In the genomic region with DNA sequence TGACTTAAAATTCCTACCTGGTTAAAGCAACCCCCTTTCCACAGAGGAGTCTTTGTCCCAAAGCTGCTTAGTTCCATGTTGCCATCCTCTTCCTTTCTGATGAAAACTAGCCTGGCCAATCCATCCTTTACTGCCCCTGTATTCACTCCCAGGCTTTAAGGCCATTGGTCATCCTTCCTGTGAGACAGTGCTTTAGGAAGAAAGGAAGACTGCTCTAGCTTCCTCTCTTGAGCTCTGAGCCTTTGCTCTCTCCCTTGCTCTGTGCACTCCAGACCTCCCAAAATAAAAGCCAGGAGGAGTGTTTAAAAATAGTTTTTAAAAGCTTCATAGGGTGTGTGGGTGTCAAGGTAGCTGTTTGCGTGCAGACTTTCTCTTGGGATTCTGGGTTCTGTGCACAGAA, we compare ENCODE assay signal across 8 mouse cellular contexts. TPM values are rescaled to one million over a fixed set of nuclear protein-coding genes. Genes with fewer than 3 reads are reported as not detected.
DNase-seq lines count a peak whose midpoint lies in the region; ATAC-seq and TF ChIP-seq lines count a peak whose summit lies in the region.

No protein-coding gene starts in this region.

- WGBS in heart, embryonic 11.5 days (ENCODE audit: insufficient replicate concordance) = 18% methylated on average over 1 of the region's 1 CpGs
- WGBS in hindbrain, embryonic 10.5 days = 13% methylated on average over 1 of the region's 1 CpGs
- 71% methylated on average over 1 of the region's 1 CpGs for WGBS in macrophage (ENCODE audit: missing documents)

- DNase-seq in heart, adult 11 months = no peak
- DNase-seq in hindbrain, embryonic 10.5 days (ENCODE audit: low spot score) = peak; percentile 40
- no peak for DNase-seq in layer of hippocampus, postnatal 10 days (ENCODE audit: low spot score in 2 of 2)
- DNase-seq in adrenal gland, adult (ENCODE audit: inconsistent age in 2 of 2, low spot score in 1 of 2) = no peak
- no peak for DNase-seq in yolk sac, embryonic 10.5 days (ENCODE audit: low spot score)

- H3K4me1 ChIP-seq in heart, embryonic 11.5 days (ENCODE audit: control insufficient read depth, insufficient read depth, low read length) = peaks cover 33% of the 10 kb centered on the region
- peaks cover 8% of the 10 kb centered on the region; the same call in 1 of the 2 replicates for H3K4me1 ChIP-seq in bone marrow macrophage, adult 2 months (ENCODE audit: control insufficient read depth, insufficient read depth, low read length)
- peaks cover 65% of the 10 kb centered on the region for H3K4me1 ChIP-seq in hindbrain, embryonic 10.5 days (replicated peaks)

- peaks cover 2% of the 10 kb centered on the region; the same call in 1 of the 2 replicates for H3K36me3 ChIP-seq in heart, embryonic 11.5 days (ENCODE audit: control insufficient read depth, insufficient read depth, low read length)
- H3K36me3 ChIP-seq in hindbrain, embryonic 10.5 days = peaks cover 8% of the 10 kb centered on the region; the same call in 1 of the 2 replicates
- H3K36me3 ChIP-seq in macrophage (ENCODE audit: inconsistent target) = no peaks in the 10 kb centered on the region

- H3K4me3 ChIP-seq in heart, embryonic 11.5 days (ENCODE audit: low read depth, low read length) = peak overlapping the region; percentile 41; the same call in 1 of the 2 replicates
- H3K4me3 ChIP-seq in bone marrow macrophage, adult 2 months (ENCODE audit: insufficient read depth, low read length) = peak overlapping the region; percentile 44
- H3K4me3 ChIP-seq in hindbrain, embryonic 10.5 days = peak overlapping the region; percentile 50
- H3K4me3 ChIP-seq in macrophage (ENCODE audit: inconsistent target) = peak overlapping the region; percentile 32; the same call in 1 of the 2 replicates

- H3K9ac ChIP-seq in heart, embryonic 11.5 days (ENCODE audit: low read depth, low read length) = peak overlapping the region; percentile 91

- H3K79me2 ChIP-seq in macrophage (ENCODE audit: inconsistent target) = no peaks in the 10 kb centered on the region

- TF ChIP-seq POLR2A in bone marrow macrophage, adult 2 months (IDR thresholded peaks at IDR 0.05; ENCODE audit: borderline replicate concordance, low read depth, low read length) = no peak

- peak overlapping the region; percentile 96 for H3K27ac ChIP-seq in heart, embryonic 11.5 days (ENCODE audit: low read depth, low read length)
- peak overlapping the region; percentile 15 for H3K27ac ChIP-seq in bone marrow macrophage, adult 2 months (ENCODE audit: insufficient read depth, low read depth, low read length)
- H3K27ac ChIP-seq in hindbrain, embryonic 10.5 days = peak overlapping the region; percentile 96
- peak overlapping the region; percentile 56 for H3K27ac ChIP-seq in macrophage

- TF ChIP-seq CTCF in bone marrow macrophage, adult 2 months (IDR thresholded peaks at IDR 0.05; ENCODE audit: low read depth, low read length) = no peak

- no peak for ATAC-seq in heart, embryonic 11.5 days (replicated peaks; ENCODE audit: insufficient number of reproducible peaks, low FRiP score, low TSS enrichment)

- no peaks in the 10 kb centered on the region for H3K27me3 ChIP-seq in heart, embryonic 11.5 days (ENCODE audit: control insufficient read depth, insufficient read depth, low read length)
- H3K27me3 ChIP-seq in hindbrain, embryonic 10.5 days (ENCODE audit: insufficient read depth, poor library complexity, severe bottlenecking) = no peaks in the 10 kb centered on the region

- H3K4me2 ChIP-seq in heart, embryonic 11.5 days = peak overlapping the region; percentile 81

- no peaks in the 10 kb centered on the region for H3K9me3 ChIP-seq in heart, embryonic 11.5 days (replicated peaks; ENCODE audit: control insufficient read depth, low read length)
- H3K9me3 ChIP-seq in hindbrain, embryonic 10.5 days = no peaks in the 10 kb centered on the region

RNA-seq across cellular contexts. Expression of a gene that starts 14.8 kb away (rescaled TPM):
- polyA plus RNA-seq in heart, embryonic 11.5 days (2014; fragmentation: Nextera tagmentation; extraction: Ambion mirVana) = 52.6 and 60.6 TPM in 2 replicates
- 185 and 255 TPM in 2 replicates for polyA plus RNA-seq in bone marrow macrophage, adult 2 months (2012; ENCODE audit: insufficient read depth, insufficient read length, missing spikeins)
- polyA plus RNA-seq in hindbrain, embryonic 10.5 days (2016; fragmentation: Nextera tagmentation; extraction: Ambion mirVana) = 34.6 and 41.4 TPM in 2 replicates
- 100 to 1,000 TPM in 24 of 26 experiments, 10 to 100 TPM in 2; 75.0 to 266 (median 162) TPM for total RNA-seq in macrophage (2018; cell fraction: chromatin; rRNA removed)
- 100 to 1,000 TPM; 125 to 281 (median 187) TPM for total RNA-seq in macrophage (2018; cell fraction: cytosol; rRNA removed)
- 100 to 1,000 TPM; 133 to 383 (median 214) TPM for total RNA-seq in macrophage (2018; cell fraction: nucleus; rRNA removed)
- 115 to 166 TPM (median 122 TPM) in 3 replicates for polyA plus RNA-seq in macrophage (2018)
- total RNA-seq in layer of hippocampus, postnatal 10 days (2021) = 100 to 1,000 TPM; 376 to 390 TPM

Comparison
In these comparisons a context has a peak if more than half of its experiments do, and no peak if none do; other contexts are left out.
1. H3K27ac ChIP-seq: peak in every context shown above with its lines; median percentile 96 in heart, embryonic 11.5 days; 96 in hindbrain, embryonic 10.5 days; 56 in macrophage; 15 in bone marrow macrophage, adult 2 months.